Mouse (Mus musculus) monocyte, adult 2 months (primary cell): Measurements from ENCODE around the gene Kif20b.

Experiments
- DNase-seq, 2 experiments: peaks; one replicate each; pipeline ENCODE4 v3.0.0; 2022; ENCODE audit warnings: low spot score in 2 of 2, low read depth in 1 of 2

The Kif20b gene

GRCm38 (mm10) chr19:34921652-34922602 is at the start of gene Kif20b:
Kif20b (plus strand) TSS chr19:34922361.
- DNase-seq, result peak; percentile 73 to 86

GRCm38 (mm10) chr19:34876676-34877075 is 45.5 kb upstream of the Kif20b start:
- DNase-seq, result no peak

GRCm38 (mm10) chr19:34877898-34878602 is 44.1 kb upstream of the Kif20b start:
- DNase-seq, result peak; percentile 45 to 61

- peak; percentile 5 to 12 for DNase-seq
Measured at GRCm38 (mm10) chr19:34878603-34879541, 43.3 kb upstream of the Kif20b start, which contains the start of gene Pank1. Pank1 (minus strand) TSS chr19:34879455.

- no peak for DNase-seq
Measured at GRCm38 (mm10) chr19:34879624-34880023, 42.5 kb upstream of the Kif20b start.

- no peak for DNase-seq
Measured at GRCm38 (mm10) chr19:34881160-34881559, 41.0 kb upstream of the Kif20b start.

GRCm38 (mm10) chr19:34882443-34882842 is 39.7 kb upstream of the Kif20b start:
- DNase-seq, result no peak

GRCm38 (mm10) chr19:34883526-34884224 is 38.5 kb upstream of the Kif20b start:
- no peak for DNase-seq

- no peak for DNase-seq
Measured at GRCm38 (mm10) chr19:34886324-34886723, 35.8 kb upstream of the Kif20b start.

GRCm38 (mm10) chr19:34890981-34891380 is 31.2 kb upstream of the Kif20b start:
- DNase-seq, result no peak

- no peak for DNase-seq
Measured at GRCm38 (mm10) chr19:34891590-34891989, 30.6 kb upstream of the Kif20b start.

GRCm38 (mm10) chr19:34895082-34895481 is 27.1 kb upstream of the Kif20b start:
- no peak for DNase-seq

GRCm38 (mm10) chr19:34897082-34897965 is 24.8 kb upstream of the Kif20b start:
- DNase-seq, result no peak

GRCm38 (mm10) chr19:34898941-34899340 is 23.2 kb upstream of the Kif20b start:
- no peak for DNase-seq

GRCm38 (mm10) chr19:34901266-34901665 is 20.9 kb upstream of the Kif20b start:
- DNase-seq, result no peak

- DNase-seq, result no peak
Measured at GRCm38 (mm10) chr19:34901735-34902134, 20.4 kb upstream of the Kif20b start.

- DNase-seq, result no peak
Measured at GRCm38 (mm10) chr19:34904032-34904431, 18.1 kb upstream of the Kif20b start.

GRCm38 (mm10) chr19:34905424-34905823 is 16.7 kb upstream of the Kif20b start:
- no peak for DNase-seq

- no peak for DNase-seq
Measured at GRCm38 (mm10) chr19:34906772-34907171, 15.4 kb upstream of the Kif20b start.
